Mouse (Mus musculus): ENCODE data around the gene Inca1.

Inca1 gene

DNA sequence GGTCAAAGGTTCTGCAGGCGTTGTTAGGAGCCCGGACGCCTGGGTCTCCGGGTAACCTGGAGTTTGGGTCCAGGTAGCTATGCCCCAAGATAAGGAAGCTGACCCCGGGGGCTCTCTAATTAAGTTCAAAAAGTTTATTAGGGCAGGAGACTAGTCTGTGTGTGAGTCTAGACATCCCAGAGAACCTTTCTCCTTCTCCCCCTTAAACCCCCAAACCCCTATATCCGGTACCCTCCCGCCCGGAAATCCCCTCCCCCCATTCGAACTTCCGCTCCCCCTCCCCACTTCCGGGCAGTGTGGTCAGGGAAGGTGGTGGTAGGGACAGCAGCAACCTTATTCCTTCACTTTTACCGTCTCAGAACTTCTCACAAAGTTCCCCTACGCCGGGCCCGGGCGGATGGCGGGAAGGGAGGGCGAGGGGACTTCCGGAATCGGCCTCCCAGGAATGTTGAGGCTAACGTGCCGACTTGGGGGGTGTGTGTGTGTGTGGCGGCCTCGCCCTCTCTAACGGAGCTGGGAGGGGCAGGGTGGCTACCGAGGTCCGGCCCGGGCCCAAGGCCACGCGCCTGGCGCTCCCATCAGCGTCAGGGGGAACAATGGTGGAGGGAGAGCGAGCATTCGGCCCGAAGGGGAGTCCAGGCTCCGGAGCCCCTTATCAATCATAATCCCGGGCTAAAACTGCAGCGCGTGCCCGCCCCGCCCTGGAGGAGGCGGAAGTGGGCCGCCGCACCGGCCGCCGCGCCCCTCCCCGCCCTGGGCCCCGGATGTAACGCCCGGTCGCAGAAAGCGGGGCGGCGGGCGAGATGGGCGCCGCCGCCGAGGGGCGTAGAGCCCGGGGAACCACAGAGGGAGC is 46.4 kb downstream of the Inca1 start:
- no peak for DNase-seq (ENCODE audit: extremely low read depth, low read depth)

DNA sequence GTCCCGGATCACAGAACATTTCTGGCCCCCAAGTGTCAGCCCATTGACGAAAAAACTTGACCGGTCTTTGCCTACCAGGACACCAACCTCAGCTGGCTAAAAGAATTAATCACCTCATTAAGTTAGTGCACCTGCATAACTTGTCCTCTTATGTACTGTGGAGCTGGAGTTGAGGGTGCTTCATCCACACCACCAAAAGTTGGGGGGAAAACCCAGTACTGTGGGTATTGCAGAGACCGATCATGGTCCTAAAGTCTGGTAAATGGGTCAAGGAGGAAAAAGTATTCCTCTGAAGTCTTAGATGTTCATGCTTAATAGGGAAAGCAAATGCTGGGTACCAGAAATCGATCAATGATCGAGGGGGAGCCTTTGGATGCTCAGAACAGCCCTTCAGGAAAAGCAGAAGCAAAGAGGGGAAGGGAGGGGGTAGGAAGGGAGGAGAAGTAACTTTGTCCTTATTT is 47.0 kb downstream of the Inca1 start:
- peak; percentile 73 for DNase-seq (ENCODE audit: extremely low read depth, low read depth)

GRCm38 (mm10) chr11:70652029-70652883 is 47.7 kb downstream of the Inca1 start:
- no peak for DNase-seq (ENCODE audit: extremely low read depth, low read depth)

DNA sequence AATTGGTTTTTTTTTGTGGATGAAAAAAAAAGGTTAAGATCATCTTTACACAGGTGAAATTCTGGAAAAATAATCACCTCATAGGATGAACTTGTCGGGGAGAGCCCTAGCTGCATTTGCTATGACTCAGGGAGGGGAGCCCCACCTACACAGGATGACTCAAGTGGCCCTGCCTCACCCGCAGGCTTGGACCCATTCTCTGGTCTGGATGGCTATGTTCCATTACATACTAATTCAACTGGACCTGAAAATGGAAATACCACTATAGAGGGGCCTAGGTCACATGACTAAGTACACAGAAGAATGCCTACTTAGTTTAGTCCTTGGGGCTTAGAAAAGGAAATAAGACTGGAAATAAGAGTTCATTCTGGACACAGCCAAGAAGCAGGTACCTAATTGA is 48.6 kb downstream of the Inca1 start:
- no peak for DNase-seq (ENCODE audit: extremely low read depth, low read depth)

DNA sequence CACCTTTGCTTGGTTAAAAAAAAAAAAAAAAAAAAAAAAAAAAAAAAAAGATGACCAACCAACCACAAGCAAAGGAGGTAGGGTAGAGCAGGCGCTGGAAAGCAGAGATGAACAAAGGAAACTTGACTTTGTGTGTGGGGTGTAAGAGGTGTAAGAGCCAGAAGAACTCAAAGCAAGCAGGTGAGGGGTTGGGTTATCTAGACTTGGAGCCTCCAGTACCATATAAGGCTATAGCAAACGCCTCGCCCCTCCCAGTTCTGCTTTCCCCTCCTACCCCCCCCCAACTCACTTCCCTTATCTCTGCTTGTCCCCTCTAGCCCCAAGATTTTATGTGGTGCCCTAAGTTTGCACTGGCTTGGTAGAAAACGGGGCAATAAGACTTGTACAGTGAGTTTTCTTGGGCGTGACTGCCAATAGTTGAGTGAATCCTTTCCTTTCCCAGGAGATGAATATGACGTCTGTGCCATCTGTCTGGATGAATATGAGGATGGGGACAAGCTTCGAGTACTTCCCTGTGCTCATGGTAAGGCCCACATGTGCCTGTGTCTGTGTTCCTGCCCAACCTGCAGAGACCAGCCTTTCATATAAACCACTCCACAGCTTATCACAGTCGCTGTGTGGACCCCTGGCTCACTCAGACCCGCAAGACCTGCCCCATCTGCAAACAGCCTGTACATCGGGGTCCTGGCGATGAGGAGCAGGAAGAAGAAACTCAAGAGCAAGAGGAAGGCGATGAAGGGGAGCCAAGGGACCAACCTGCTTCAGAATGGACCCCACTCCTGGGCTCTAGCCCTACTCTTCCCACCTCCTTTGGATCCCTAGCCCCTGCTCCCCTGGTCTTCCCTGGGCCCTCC is 49.4 kb downstream of the Inca1 start:
- DNase-seq (ENCODE audit: extremely low read depth, low read depth), result peak; percentile 88

DNA sequence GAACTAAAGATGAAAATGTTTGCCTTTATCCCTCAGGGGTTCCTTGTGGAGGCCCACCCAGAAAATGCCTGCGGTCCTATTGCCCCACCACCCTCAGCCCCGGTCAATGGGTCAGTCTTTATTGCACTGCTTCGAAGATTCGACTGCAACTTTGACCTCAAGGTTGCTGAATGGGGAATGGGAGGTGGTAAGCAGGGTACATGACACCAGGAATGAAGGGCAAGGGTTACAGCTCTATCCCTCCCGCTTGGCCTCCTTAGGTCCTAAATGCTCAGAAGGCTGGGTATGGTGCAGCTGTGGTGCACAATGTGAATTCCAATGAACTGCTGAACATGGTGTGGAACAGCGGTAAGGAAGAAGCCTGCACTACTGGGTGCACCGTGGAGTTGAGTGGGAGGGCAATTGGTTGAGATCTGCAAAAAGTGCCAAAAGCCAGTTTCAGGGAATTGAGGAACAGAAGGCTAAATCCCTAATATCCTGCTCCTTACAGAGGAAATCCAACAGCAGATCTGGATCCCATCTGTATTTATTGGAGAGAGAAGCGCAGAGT is 50.7 kb downstream of the Inca1 start:
- no peak for DNase-seq (ENCODE audit: extremely low read depth, low read depth)

DNA sequence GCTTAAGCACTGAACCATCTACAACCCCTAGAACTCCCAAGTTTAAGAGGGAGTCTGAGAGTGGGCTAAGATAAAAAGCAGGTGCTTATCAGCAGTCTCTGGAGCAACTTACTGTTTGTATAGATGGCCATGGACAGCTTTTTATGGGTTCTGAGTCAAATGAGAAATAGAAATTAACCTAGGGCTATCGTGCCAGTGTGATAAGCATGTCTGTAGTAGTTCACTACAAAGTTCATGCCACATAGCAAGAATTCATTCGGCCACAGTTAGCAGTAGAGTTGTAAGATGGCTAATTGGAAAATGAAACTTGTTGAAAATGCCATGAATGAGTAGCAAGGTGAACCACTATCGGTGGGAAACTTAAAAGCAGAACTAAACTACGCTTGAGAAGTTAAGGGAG is 51.4 kb downstream of the Inca1 start:
- peak; percentile 62 for DNase-seq (ENCODE audit: extremely low read depth, low read depth)

- no peak for DNase-seq (ENCODE audit: extremely low read depth, low read depth)
These were observed 52.1 kb downstream of the Inca1 start for GRCm38 (mm10) chr11:70647716-70648420.

GRCm38 (mm10) chr11:70646691-70647650 is 53.0 kb downstream of the Inca1 start, which contains the start of the genes Rnf167 and Slc25a11:
Gene Rnf167, plus strand, starts transcription at chr11:70647235.
Gene Slc25a11, minus strand, starts transcription at chr11:70647479.
- peak; percentile 94 for DNase-seq (ENCODE audit: extremely low read depth, low read depth)

DNA sequence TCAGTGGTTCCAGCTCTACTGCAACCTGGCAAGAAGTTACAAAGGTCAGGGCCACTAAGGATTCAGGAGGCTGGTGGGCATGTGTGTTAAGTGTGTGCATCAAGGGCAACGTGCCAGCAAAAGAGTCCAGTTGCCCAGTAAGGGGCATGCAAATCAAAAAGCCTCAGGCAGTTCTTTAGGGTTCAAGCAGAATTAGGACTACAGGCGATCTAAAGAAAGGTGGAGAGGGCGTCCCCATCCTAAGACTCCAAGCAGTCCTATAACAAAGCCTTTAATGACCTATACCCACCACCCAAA is 53.7 kb downstream of the Inca1 start:
- DNase-seq (ENCODE audit: extremely low read depth, low read depth), result no peak

- DNase-seq (ENCODE audit: extremely low read depth, low read depth), result no peak
These were observed 54.3 kb downstream of the Inca1 start for GRCm38 (mm10) chr11:70645461-70646258.

DNA sequence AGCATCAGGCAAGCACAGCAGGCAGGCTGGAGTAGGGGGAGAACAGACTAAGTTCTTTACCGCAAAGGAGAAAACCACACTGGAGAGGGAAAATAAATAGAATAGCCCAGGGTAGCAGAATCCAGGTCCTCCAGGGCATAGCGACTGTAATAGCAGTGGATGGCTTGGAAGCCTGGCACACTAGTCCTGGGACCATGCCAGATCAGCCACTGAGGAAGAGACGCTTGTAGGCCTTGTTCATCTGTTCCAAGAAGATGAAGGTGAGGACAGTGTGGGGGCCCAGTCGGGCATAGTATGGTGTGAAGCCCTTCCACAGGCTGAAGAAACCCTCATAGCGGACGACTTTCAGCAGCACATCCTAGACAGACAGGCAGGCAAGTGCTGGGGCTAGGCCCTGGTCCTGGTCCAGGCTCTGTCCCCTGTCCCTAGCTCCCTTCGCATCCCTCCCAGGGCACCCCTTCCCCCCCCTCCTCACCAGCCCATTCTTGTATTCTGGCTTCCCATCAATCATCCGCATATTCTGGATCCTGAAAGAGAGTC is 55.3 kb downstream of the Inca1 start:
- DNase-seq (ENCODE audit: extremely low read depth, low read depth), result no peak

GRCm38 (mm10) chr11:70643051-70643450 is 56.9 kb downstream of the Inca1 start:
- DNase-seq (ENCODE audit: extremely low read depth, low read depth), result no peak

- DNase-seq (ENCODE audit: extremely low read depth, low read depth), result no peak
These were observed 58.7 kb downstream of the Inca1 start for GRCm38 (mm10) chr11:70641241-70641640.

DNA sequence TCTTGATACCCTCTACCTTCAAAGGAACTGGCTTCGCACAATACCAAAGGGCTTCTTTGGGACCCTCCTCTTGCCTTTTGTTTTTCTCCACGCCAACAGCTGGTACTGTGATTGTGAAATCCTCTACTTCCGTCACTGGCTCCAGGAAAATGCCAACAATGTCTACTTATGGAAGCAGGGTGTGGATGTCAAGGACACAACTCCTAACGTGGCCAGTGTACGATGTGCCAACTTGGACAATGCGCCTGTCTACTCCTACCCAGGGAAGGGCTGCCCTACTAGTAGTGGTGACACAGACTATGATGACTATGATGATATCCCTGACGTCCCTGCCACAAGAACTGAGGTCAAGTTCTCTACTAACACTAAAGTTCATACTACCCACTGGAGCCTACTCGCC is 60.0 kb downstream of the Inca1 start:
- DNase-seq (ENCODE audit: extremely low read depth, low read depth), result no peak

- peak; percentile 98 for DNase-seq (ENCODE audit: extremely low read depth, low read depth)
These were observed 61.2 kb downstream of the Inca1 start, which contains the start of gene Gp1ba for GRCm38 (mm10) chr11:70638714-70639278. Gene Gp1ba, plus strand, starts transcription at chr11:70639122.

All from MEL-GATA-1-ER (cell line).